Mouse (Mus musculus) kidney, adult 18-20 months (tissue): Measurements from ENCODE around the gene Cwc25.
A peak's percentile ranks its signal among the peaks of the same experiment; 100 is the strongest.
"Not testable (repeated sequence)": the region's sequence is repeated elsewhere in the genome, so short reads cannot be mapped to it uniquely, and the experiment has no call there.

Experiments used
- DNase-seq: peaks from one replicate; pipeline ENCODE4 v3.0.0; 2021

The Cwc25 gene

DNA sequence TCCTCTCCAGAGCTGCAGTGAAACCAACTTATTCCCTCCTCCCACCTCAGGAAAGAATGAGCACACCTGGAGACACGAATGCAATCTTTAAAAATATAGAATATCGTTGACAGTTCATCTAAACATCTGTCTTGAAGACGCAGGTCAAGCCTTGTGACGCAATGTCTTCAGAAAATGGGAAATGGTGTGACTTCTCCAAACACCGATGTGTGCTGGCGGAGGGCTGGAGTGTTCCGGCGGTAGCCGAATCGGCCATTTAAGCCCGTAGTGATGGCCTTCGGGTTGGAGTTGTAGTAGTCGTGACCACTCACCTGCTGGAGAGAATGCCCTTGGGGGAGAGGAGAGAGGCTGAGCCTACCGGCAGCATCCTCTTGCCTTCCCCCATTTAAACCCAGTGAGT, 5.1 kb upstream of the Cwc25 start:
- no peak for DNase-seq

DNA sequence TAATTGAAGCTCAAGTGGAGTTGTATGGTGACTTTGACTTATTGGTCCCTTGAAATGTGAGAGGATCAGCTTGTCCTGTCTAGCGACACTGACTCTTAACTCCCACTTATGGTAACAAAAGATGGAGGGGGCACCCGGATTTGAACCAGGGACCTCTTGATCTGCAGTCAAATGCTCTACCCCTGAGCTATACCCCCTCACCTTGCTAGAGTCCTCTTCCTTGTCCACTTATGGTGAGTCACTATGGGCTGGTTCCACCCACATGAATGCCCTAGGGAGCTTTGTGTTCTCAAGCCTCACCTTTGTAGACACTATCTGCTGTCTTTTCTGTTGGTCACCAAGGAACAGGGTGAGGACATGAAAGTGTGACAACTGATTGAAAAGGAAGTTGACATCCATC, 3.3 kb upstream of the Cwc25 start:
- no peak for DNase-seq

DNA sequence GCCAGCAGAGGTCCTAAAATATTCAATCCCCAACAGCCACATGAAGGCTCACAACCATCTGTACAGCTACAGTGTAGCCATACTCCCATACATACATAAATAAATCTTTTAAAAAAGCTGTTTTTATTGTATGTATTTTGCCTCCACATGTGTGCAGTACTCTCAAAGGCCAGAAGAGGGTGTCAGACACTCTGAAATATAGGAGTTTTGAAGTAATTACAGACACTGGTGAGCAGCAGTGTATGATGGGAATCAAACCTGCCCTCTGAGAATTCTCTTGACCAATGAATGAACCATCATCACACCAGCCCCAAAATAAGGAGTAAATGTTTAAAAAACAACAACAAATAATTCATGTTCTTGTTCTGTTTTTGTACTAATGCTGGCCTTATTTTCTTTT, 4.7 kb downstream of the Cwc25 start:
- DNase-seq = no peak

DNA sequence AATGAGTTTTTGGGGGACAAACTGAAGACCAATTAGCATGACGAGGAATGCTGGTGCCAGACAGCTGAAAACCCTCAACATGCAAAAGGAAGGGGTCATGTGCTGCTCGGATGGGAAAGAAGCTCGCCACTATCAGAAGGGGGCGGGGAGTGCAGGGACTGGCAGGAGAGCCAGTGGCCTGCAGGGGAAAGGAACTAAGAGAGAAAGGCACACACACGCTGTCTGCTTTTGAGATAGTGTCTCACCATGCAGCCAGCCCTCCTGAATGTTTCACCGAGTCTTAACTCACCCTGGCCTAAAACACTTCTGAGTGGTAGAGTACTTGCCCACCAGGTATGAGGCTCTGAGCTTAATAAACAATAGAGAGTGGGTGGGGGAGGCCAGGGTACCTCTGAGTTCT, 7.4 kb downstream of the Cwc25 start:
- no peak for DNase-seq

DNA sequence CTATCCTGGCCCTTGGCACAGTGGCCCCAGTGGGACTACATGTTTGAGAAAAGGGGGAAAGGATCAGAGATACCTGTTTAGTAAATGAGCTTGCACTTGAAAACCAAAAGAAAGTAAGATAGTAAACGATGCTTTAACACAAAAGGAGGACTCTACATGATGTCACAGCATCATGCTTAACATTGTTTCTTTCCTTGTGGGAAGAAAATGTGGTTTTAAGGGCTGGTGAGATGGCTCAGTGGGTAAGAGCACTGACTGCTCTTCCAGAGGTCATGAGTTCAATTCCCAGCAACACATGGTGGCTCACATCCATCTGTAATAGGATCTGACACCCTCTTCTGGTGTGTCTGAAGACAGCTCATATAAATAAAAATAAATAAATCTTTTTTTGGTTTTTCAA, 8.2 kb downstream of the Cwc25 start:
- DNase-seq = no peak

DNA sequence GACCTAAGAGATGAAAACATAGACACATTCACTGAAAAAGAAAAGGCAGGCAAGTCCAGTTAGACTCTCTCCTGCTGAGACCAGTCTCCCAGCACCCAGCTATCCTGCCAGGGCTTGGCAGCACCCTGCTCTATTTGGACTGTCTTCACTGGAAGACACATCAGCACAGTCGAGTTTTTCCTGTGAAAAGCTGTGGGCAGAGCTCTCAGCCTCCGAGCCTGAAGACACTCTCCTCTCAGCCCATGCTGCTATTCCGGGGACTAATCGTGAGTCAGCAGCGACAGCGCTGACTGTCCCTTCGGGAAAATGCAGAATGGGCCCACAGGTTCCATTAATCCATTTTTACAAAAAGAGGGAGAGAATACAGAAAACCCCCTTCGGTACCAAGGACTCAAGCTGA, 13.1 kb downstream of the Cwc25 start:
- no peak for DNase-seq

DNA sequence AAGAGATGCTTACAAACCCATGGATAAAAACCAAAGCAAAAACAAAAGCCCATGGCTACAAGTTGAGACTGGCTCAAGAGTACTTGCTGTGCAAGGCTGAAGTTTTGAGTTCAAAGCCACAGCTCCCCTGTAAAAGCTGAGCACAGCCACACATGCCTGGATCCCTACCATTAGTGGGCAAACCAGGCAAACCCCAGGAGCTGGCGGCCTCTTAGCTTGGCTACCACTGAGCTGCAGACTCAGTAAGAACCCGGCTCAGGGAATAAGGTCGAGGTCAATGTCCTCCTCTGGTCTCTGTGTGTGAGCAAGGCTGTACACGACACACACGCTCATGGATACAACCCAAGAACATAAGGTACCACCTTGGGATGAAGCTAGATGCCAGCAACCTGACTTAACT, 17.9 kb downstream of the Cwc25 start:
- DNase-seq = no peak

DNA sequence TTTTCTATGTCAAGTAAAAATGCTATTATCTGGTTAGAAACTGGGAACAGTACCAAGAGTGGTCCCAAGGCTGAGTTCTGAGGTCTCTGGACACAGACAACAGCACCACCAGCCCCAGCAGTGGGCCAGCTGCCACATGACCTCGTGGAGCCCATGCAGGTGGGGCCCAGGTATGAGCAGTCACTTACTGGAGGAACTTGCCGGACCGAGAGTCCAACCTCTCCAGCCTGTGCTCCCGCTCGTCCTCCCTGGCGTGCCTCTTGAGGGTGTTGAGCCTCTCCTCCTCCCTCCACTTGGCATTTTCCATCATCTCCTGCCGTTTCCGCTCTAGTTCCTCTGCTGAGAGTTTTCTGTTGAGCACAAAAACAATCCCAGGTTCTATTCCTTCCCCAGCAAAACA, 18.6 kb downstream of the Cwc25 start:
- DNase-seq = no peak

DNA sequence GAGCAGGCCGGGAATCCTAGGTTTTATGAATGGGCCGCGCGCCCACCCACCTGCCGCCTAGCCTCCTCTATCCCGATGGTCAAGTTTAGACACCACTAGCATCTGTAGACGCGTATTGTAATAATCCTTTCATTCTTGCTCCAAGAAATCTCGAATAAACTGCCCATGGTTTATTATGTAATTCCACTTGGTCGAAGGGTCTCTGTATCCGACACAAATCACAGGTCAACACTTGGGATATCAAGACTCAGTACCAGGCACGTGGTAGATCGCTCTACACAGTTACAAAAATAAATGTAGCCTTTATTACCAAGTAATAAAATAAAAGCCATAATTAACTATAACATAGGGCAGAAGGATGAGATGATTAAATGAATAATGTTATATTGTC, 21.0 kb downstream of the Cwc25 start:
- no peak for DNase-seq

DNA sequence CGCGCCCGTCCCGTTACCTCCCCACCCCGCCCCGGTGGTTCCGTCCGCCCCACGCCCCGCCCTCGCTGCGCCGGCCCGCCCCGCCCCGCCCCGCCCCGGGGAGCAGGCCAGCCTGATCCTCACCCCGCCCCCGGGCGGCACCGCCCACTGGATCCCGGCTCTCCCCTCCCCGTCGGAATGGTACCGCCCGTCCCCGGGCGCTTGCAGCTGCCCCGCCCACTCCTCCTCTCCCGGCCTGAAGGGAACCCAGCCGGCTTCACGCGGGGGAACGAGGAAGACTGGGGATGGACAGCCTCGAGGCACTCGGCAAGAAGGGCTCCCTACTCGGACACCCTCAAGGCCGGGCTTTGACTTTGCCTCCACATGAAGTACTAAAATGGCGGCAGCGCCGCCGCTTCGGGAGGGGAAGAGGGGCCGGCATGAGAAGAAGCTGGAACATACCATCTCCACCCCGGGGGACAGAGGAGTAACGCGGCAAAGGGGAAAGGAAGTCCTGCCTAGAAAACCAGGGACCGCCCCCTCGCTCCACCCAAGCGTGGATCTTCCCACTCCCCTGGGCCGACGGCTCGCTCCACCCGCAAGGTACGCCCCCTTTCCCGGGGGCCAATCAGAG, 21.5 kb downstream of the Cwc25 start:
- DNase-seq = peak; percentile 100

DNA sequence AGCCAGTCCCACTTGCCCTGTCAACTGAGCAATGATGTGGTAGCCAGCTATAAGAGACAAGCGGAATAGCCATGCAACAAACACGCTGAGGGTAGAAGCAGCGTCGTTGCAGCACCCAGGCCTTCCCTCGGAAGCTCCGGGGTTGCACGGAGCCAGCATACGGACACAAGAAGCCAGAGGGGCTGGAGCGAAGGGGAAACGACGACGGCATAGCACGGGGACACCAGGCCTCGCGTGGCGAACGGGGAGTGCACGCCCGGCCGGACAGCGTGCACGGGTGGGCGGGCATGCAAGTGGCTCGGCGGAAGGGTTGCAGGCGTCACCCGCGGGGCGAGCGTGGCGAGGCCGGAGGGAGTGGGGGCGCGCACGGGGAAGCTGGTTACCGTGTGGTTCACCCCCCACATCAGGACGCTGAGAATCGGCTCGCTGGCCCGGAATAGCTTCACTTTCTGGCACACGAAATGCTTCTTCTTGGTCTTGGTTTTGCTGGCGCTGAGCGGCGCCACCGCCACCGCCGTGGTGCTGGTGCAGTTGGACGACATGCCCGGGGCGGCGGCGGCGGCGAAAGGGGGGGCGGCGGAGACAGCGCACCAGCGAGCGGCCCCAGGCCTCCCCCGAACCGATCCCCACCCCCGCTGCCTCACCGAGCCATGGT, 22.2 kb downstream of the Cwc25 start, which contains the start of gene Pip4k2b:
Gene Pip4k2b, minus strand, starts transcription at position 642 of the 655 bp plus-strand sequence.
- no peak for DNase-seq

DNA sequence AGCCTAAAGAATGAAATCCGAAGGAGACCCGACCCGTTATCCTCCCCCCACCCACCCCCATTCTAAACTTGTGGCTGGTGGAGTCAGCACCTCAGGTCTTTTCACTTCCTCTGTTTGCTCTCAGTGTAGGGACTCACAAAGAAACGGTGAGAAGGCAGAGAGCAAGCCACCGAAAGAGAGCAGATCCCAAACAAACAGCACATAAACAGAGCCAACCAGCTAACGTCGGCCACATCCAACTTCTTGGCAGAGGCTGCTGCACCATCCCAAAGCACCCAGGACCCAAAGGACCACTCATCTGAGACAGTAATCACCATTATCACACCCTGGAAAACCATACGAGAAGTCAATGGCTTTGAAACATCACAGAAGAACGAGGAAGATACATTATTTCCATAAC, 22.9 kb downstream of the Cwc25 start:
- DNase-seq = no peak

DNA sequence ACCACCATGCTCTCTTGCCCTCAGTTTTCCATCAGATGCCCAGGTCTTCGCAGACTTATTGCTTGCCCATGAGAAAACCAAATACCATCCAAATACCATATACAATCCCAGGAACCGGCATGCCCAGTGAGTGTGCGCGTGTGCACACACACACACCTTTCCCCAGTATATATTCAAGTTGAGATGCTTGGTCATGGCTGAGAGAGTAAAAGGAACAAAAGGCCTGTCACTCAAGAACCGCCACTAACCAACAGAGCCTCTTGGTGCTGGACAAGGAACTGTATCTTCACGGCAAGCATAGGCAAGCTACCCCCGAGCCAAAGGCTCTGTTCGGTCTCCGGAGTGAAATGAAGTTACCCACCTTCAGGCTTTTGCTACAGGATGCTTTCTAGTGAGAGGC, 23.8 kb downstream of the Cwc25 start:
- no peak for DNase-seq

DNA sequence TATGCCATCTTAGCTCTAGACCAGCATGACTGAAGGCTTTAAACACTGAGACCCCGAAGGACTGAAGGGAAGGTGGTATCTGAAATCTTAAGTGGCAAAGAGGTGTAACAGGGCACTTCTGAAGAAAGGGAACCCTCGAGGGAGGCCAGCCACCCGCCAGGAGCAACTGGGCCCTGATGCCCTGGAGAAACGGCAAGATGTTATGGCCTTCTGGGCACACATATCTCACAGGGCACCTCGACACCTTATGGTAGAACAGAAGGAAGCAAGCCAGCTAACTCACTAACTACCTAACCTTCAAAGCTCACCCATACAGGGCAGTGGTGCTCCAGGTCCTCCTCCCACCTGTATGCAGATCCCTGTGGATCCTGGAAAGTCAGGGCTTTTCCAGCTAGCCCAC, 24.2 kb downstream of the Cwc25 start:
- no peak for DNase-seq

DNA sequence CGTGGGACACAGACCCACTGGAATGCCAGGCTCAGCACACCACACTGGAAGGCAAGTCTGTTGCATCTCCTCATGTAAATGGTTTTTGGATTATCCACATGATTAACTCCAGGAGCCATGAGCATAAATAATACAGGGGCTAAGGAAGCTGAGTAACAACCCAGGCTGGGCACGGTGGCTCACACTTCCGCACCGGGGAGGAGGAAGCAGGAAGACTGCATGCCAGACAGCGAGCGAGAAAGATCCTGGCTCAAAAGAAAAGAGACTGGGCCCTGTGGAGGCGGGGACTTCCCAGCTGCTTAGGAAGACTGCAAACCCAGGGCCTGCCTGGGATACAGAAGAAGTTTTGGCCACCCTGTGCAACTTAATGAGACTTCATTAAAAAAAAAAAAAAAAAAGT, 26.2 kb downstream of the Cwc25 start:
- peak; percentile 46 for DNase-seq

DNA sequence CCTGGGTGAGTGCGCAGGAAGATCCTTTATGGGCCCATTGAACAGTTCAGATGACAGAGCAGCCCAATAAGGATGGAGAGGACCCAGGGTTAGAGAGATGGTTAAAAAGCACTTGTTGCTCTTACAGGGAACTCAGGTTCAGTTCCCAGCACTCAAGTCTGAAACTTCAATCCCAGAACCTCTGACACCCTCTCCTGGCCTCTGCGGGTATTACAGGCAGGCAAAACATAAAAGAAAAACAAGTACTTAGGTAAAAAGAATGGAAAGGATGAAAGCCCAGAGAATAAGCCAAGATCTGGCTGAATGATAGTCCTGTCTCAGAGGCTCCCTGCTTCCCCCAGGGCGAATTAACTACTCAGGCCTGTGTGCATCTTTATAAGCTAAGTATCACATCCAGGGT, 27.2 kb downstream of the Cwc25 start:
- DNase-seq = no peak

DNA sequence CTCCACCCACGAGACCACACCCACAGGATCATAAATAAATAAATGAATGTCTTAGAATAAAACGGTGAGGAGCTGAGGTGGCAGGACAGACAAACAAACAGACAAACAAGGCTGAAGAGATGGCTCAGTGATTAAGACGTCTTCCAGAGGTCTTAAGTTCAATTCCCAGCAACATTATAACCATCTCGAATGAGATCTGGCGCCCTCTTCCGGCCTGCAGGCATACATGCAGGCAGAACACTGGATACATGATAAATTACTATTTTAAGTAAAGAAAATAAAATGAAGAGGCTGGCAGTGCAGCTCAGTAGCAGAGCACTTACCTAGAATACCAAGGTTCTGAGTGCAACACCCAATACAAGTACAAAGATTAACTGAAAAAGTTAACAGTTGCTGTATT, 27.7 kb downstream of the Cwc25 start:
- DNase-seq = no peak

DNA sequence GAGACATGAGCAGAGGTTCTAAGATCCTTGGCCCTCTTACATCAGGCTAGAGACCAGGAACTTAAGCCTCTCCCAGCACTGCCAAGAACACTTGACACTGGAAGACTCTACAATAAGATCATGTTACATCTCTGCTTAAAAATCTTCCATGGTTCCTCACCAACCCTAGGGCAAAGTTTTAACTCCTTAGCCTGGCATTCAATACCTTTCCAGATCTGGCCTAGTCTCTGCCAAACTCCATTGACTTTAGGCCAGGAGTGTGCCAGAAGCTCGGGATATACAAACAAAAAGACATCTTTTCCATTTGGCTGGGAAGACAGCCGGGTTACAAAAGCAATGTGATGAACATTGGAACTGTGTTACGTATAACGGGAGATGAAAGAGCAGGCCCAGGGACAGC, 28.8 kb downstream of the Cwc25 start:
- DNase-seq = no peak

DNA sequence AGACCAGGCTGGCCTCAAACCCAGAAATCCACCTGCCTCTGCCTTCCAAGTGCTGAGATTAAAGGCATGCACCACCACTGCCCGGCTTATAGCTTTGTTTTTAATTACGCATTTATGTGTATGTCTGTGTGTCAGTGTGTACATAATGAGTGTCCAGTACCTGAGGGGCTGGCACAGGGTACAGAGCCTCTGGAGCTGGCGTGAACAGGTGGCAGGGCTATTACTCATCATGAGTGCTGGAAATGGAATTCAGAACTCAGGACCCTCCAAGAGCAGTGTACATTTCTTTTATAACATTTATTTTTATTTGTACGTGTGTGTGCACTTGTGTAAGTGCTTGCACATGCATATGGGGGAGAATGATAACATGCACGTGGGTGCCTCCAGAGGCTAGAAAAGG, 29.7 kb downstream of the Cwc25 start:
- DNase-seq = no peak

DNA sequence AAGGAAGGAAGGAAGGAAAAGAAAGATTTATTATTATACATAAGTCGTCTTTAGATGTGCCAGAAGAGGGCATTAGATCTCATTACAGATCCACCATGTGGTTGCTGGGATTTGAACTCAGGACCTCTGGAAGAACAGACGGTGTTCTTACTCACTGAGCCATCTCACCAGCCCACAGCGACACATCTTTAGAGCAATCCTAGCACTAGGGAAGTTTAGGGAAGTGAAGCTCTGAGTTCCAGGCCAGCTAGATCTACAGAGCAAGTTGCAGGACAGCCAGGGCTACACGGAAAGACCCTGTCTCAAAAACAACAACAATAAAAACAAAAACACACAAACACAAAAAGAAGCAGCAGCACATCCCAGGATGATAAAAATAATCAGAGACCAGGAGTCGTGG, 31.5 kb downstream of the Cwc25 start:
- DNase-seq = not testable (repeated sequence)

DNA sequence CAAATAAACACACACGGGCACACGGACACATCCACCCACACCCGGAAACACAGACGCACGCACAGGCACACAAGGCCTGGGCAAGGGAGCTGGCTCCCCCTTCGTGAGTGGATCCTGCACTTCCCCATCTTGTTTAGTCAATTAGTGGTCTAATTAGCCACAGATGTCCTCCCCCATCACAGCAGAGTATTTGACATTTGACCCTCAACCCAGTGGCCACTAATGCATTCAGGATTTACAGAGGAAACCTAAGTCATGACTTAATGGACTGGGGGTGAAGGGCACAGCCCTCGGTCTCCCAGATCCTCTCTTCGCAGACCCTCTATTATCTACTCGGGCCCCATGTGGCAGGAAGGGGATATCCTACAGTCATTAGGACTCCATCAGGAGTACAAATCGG, 32.7 kb downstream of the Cwc25 start:
- DNase-seq = no peak

DNA sequence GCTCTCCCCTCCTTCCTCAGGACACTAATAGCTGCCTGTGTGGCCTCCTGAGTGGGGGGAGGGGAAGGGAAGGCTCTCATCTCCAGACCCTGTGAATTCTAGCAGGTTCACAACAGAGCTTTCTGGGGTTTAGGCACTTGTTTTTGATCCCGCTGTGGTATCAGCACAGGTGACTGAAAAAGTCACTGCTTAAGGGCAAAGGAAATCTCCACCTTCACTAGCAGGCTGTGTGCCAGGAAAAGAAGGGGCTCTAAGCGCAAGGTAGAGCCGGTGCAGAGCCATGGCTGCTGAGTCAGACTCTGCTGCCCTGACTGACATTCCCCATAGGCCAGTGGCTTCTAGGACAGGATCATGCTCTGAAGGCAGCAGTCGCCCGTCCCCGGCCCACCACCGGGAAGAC, 37.6 kb downstream of the Cwc25 start:
- DNase-seq = no peak

DNA sequence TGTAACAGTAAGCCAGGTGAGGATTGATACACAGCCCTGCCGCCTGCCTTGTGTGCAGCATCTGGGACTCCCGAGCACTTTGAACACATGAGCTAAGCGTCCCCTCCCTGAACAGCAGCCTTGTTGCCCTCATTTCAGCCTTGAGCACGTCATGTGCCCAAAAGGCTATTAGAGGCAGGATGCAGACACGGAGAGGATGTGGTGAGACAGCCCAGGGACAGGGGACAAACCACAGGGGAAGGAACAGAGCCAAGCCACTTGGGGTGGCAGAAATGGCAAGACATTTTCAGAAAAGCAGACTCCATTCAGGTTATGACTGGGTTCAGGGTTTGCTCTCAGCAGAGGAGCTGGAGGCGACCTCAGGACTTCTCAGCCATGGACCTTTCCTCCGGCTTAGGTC, 38.0 kb downstream of the Cwc25 start:
- DNase-seq = no peak

DNA sequence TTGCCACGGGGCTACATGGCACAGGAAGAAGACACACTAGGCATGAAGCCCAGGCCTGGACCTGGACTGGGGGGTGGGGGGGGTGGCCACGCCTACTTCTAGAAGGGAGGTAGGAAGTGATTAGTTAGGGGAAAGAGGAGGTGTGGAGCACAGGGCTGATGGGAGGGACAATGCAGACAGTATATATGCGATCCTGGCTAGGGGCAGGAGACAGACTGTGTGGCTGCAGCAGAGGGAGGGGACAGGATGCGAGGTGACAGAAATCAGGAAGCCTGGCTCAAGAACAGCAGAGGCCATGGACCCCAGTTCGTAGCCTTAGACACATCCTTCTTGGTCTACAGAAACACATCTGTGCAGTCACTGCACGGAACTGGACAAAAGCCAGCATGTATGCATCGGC, 42.6 kb downstream of the Cwc25 start:
- DNase-seq = no peak

DNA sequence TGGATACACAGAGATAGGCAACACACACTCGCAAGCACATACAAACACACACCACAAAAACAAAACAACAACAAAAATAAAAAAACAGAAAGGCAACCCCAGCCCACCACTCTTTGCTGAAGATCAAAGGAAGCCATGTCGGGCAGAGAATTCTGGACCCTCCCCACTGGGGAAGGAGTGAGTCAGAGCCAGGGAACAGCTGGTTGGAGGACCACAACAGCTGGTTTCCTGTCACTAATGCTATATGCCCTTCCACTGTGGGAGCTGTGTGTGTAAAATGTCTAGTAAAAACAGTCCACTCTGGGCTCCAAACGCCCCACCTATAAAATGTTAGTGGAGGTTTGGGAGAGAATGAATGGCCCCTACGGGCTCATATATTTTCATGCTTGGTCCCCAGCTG, 45.0 kb downstream of the Cwc25 start:
- DNase-seq = no peak
